Mouse (Mus musculus) liver, adult 2 months (tissue): Measurements from ENCODE around the gene Inpp5d. TPM values are rescaled to one million over a fixed set of nuclear protein-coding genes. Genes with fewer than 3 reads are reported as not detected.

Experiments
- DNase-seq: peaks from one replicate; pipeline ENCODE4 v3.0.0-alpha.2; 2011; ENCODE audit warnings: low read depth, low spot score; ENCODE audit errors: extremely low read depth
- H3K27ac ChIP-seq: fragments of 200-500 bp; replicated peaks from 2 replicates; pipeline ENCODE4 v1.5.1; 2012; ENCODE audit warnings: low read depth, mild to moderate bottlenecking, control low read depth, inconsistent platforms, low read length; ENCODE audit not compliant: insufficient read depth
- H3K27me3 ChIP-seq: fragments of 200-500 bp; 2 replicates; pipeline ENCODE4 v1.6.1; 2012; ENCODE audit warnings: mild to moderate bottlenecking, moderate library complexity, low read length, inconsistent platforms; ENCODE audit not compliant: control insufficient read depth, insufficient read depth
- H3K36me3 ChIP-seq: fragments of 200-500 bp; 2 replicates; pipeline ENCODE4 v1.6.1; 2012; ENCODE audit warnings: low read length, inconsistent platforms; ENCODE audit not compliant: control insufficient read depth, insufficient read depth
- H3K4me1 ChIP-seq: fragments of 200-500 bp; 2 replicates; pipeline ENCODE4 v1.6.1; 2011; ENCODE audit warnings: low read length; ENCODE audit not compliant: control insufficient read depth, insufficient read depth
- H3K4me3 ChIP-seq: fragments of 200-500 bp; 2 replicates; pipeline ENCODE4 v1.5.1; 2011; ENCODE audit warnings: low read depth, mild to moderate bottlenecking, control low read depth, low read length, moderate library complexity; ENCODE audit not compliant: insufficient read depth
- H3K79me2 ChIP-seq: fragments of 200-500 bp; 2 replicates; pipeline ENCODE4 v1.6.1; 2012; ENCODE audit warnings: inconsistent platforms, mild to moderate bottlenecking, low read length, moderate library complexity; ENCODE audit not compliant: control insufficient read depth, insufficient read depth
- H3K9ac ChIP-seq: fragments of 200-500 bp; 2 replicates; pipeline ENCODE4 v1.6.1; 2012; ENCODE audit warnings: low read depth, mild to moderate bottlenecking, control low read depth, inconsistent platforms, low read length
- CTCF ChIP-seq: fragments of 200-500 bp; IDR thresholded peaks from 2 replicates; pipeline ENCODE4 v1.5.1; 2011; ENCODE audit warnings: low read depth, low read length, control low read depth
- POLR2A ChIP-seq: fragments of 200-500 bp; IDR thresholded peaks from 2 replicates; pipeline ENCODE4 v1.6.1; 2011; ENCODE audit warnings: low read length, control low read depth; ENCODE audit not compliant: insufficient read depth; ENCODE audit errors: extremely low read depth
- WGBS: fragments of 180-500 bp; shearing (Covaris S2); methylation state at CpG from one replicate; pipeline ENCODE4 v1.1.7; 2018; 5-methylcytosine and 5-hydroxymethylcytosine counted together
- polyA plus RNA-seq: library from polyadenylated mRNA; depleted of rRNA; stranded (reverse); fragments of >200 nt; gene quantifications from 2 replicates; pipeline ENCODE4 v1.2.3, GENCODE M21; 2012
- total RNA-seq: library from RNA; depleted of rRNA; stranded (reverse); fragments of >200 nt; gene quantifications from 2 replicates; pipeline ENCODE4 v1.2.3, GENCODE M21; 2014

The Inpp5d gene
- total and polyA plus RNA-seq, 2 experiments = 3.7 to 7.6 TPM

- Histone ChIP-seq H3K27ac (no peak overlapping the region), H3K36me3 (no peaks in the 10 kb centered on the region), H3K79me2 (no peaks in the 10 kb centered on the region), H3K27me3 (no peaks in the 10 kb centered on the region), H3K4me1 (no peaks in the 10 kb centered on the region), H3K9ac (no peak overlapping the region), H3K4me3 (no peak overlapping the region)
- TF ChIP-seq CTCF (no peak), POLR2A (no peak)
- 87% methylated on average over 4 of the region's 4 CpGs for WGBS
- no peak for DNase-seq
Observed at GRCm38 (mm10) chr1:87659618-87659960, 39.5 kb downstream of the Inpp5d start.

GRCm38 (mm10) chr1:87660740-87661139 lies 40.6 kb downstream of the Inpp5d start:
- Histone ChIP-seq H3K27me3 (no peaks in the 10 kb centered on the region), H3K79me2 (no peaks in the 10 kb centered on the region), H3K4me1 (no peaks in the 10 kb centered on the region), H3K36me3 (no peaks in the 10 kb centered on the region), H3K9ac (no peak overlapping the region), H3K27ac (no peak overlapping the region), H3K4me3 (no peak overlapping the region)
- TF ChIP-seq CTCF = no peak
- no peak for TF ChIP-seq POLR2A
- 84% methylated on average over 1 of the region's 1 CpGs for WGBS
- no peak for DNase-seq

- TF ChIP-seq POLR2A (no peak), CTCF (no peak)
- no peak for DNase-seq
- H3K4me1 ChIP-seq = no peaks in the 10 kb centered on the region
- no peak overlapping the region for H3K4me3 ChIP-seq
- 83% methylated on average over 2 of the region's 2 CpGs for WGBS
- no peaks in the 10 kb centered on the region for H3K27me3 ChIP-seq
- no peak overlapping the region for H3K9ac ChIP-seq
- no peaks in the 10 kb centered on the region for H3K79me2 ChIP-seq
- no peak overlapping the region for H3K27ac ChIP-seq
- H3K36me3 ChIP-seq = no peaks in the 10 kb centered on the region
Observed at GRCm38 (mm10) chr1:87663992-87664391, 43.9 kb downstream of the Inpp5d start.

GRCm38 (mm10) chr1:87667006-87667405 lies 46.9 kb downstream of the Inpp5d start:
- WGBS = 64% methylated on average over 1 of the region's 1 CpGs
- H3K27ac ChIP-seq = no peak overlapping the region
- H3K79me2 ChIP-seq = no peaks in the 10 kb centered on the region
- H3K27me3 ChIP-seq = no peaks in the 10 kb centered on the region
- no peaks in the 10 kb centered on the region for H3K4me1 ChIP-seq
- DNase-seq = no peak
- no peaks in the 10 kb centered on the region for H3K36me3 ChIP-seq
- no peak for TF ChIP-seq POLR2A
- peak; percentile 48 for TF ChIP-seq CTCF
- H3K9ac ChIP-seq = no peak overlapping the region
- no peak overlapping the region for H3K4me3 ChIP-seq

- Histone ChIP-seq H3K27ac (no peak overlapping the region), H3K27me3 (no peaks in the 10 kb centered on the region)
- WGBS = 94% methylated on average over 7 of the region's 7 CpGs
Observed at GRCm38 (mm10) chr1:87668300-87668699, 48.2 kb downstream of the Inpp5d start.

GRCm38 (mm10) chr1:87671483-87671882 lies 51.4 kb downstream of the Inpp5d start:
- no peak for DNase-seq
- Histone ChIP-seq H3K4me3 (no peak overlapping the region), H3K9ac (no peak overlapping the region), H3K36me3 (no peaks in the 10 kb centered on the region), H3K79me2 (no peaks in the 10 kb centered on the region), H3K4me1 (no peaks in the 10 kb centered on the region), H3K27me3 (no peaks in the 10 kb centered on the region), H3K27ac (no peak overlapping the region)
- no peak for TF ChIP-seq CTCF
- TF ChIP-seq POLR2A = no peak
- WGBS = 77% methylated on average over 4 of the region's 4 CpGs

More at GRCm38 (mm10) chr1:87668300-87668699, 48.2 kb downstream of the Inpp5d start:
- H3K4me3 ChIP-seq = no peak overlapping the region
- no peak overlapping the region for H3K9ac ChIP-seq
- no peak for DNase-seq
- H3K36me3 ChIP-seq = no peaks in the 10 kb centered on the region
- no peaks in the 10 kb centered on the region for H3K4me1 ChIP-seq
- no peaks in the 10 kb centered on the region for H3K79me2 ChIP-seq
- TF ChIP-seq POLR2A (no peak), CTCF (no peak)
